Mouse (Mus musculus): ENCODE measurements around the gene Gm30083. TPM values are rescaled to one million over a fixed set of nuclear protein-coding genes. Genes with fewer than 3 reads are reported as not detected.

Gm30083 gene
- polyA plus RNA-seq, 1 experiment, result not detected

- Histone ChIP-seq H3K36me3 (ENCODE audit: control insufficient read depth, insufficient read depth, low read length) (no peaks in the 10 kb centered on the region), H3K4me3 (ENCODE audit: insufficient read depth, low read depth, low read length) (no peak overlapping the region), H3K27ac (ENCODE audit: insufficient read depth, low read depth, low read length) (no peak overlapping the region), H3K4me1 (ENCODE audit: control insufficient read depth, insufficient read depth, low read length) (no peaks in the 10 kb centered on the region), H3K27me3 (replicated peaks; ENCODE audit: control insufficient read depth, insufficient read depth, low read length) (no peaks in the 10 kb centered on the region)
- 91% methylated on average over 2 of the region's 2 CpGs for WGBS
- TF ChIP-seq CTCF (conservative IDR thresholded peaks at IDR 0.05; ENCODE audit: insufficient read depth, insufficient read length, low read depth, low read length), result no peak
- no peak for TF ChIP-seq POLR2A (IDR thresholded peaks at IDR 0.05; ENCODE audit: low read depth, low read length)
- no peak for DNase-seq
Observed at GRCm38 (mm10) chr14:34016938-34017337, 2.0 kb upstream of the Gm30083 start.

- no peak for TF ChIP-seq CTCF (conservative IDR thresholded peaks at IDR 0.05; ENCODE audit: insufficient read depth, insufficient read length, low read depth, low read length)
- TF ChIP-seq POLR2A (IDR thresholded peaks at IDR 0.05; ENCODE audit: low read depth, low read length), result no peak
- H3K4me1 ChIP-seq (ENCODE audit: control insufficient read depth, insufficient read depth, low read length), result no peaks in the 10 kb centered on the region
- H3K27me3 ChIP-seq (replicated peaks; ENCODE audit: control insufficient read depth, insufficient read depth, low read length), result no peaks in the 10 kb centered on the region
- 93% methylated on average over 4 of the region's 4 CpGs for WGBS
- no peak for DNase-seq
- no peak within 1 kb of the TSS for H3K27ac ChIP-seq (ENCODE audit: insufficient read depth, low read depth, low read length)
- no peaks in the 10 kb centered on the region for H3K36me3 ChIP-seq (ENCODE audit: control insufficient read depth, insufficient read depth, low read length)
- H3K4me3 ChIP-seq (ENCODE audit: insufficient read depth, low read depth, low read length), result no peak within 1 kb of the TSS
Observed at GRCm38 (mm10) chr14:34016381-34016780, 1.4 kb upstream of the Gm30083 start, which contains the start of gene Gm5460. Gene Gm5460, plus strand, starts transcription at chr14:34016758.

GRCm38 (mm10) chr14:34002358-34002757 lies 12.6 kb downstream of the Gm30083 start:
- H3K4me3 ChIP-seq (ENCODE audit: insufficient read depth, low read depth, low read length), result no peak overlapping the region
- H3K36me3 ChIP-seq (ENCODE audit: control insufficient read depth, insufficient read depth, low read length), result no peaks in the 10 kb centered on the region
- H3K4me1 ChIP-seq (ENCODE audit: control insufficient read depth, insufficient read depth, low read length), result no peaks in the 10 kb centered on the region
- H3K27me3 ChIP-seq (replicated peaks; ENCODE audit: control insufficient read depth, insufficient read depth, low read length), result no peaks in the 10 kb centered on the region
- no peak overlapping the region for H3K27ac ChIP-seq (ENCODE audit: insufficient read depth, low read depth, low read length)
- WGBS, result 86% methylated on average over 5 of the region's 5 CpGs
- no peak for DNase-seq
- no peak for TF ChIP-seq CTCF (conservative IDR thresholded peaks at IDR 0.05; ENCODE audit: insufficient read depth, insufficient read length, low read depth, low read length)
- TF ChIP-seq POLR2A (IDR thresholded peaks at IDR 0.05; ENCODE audit: low read depth, low read length), result no peak

- Histone ChIP-seq H3K27ac (ENCODE audit: insufficient read depth, low read depth, low read length) (no peak overlapping the region), H3K36me3 (ENCODE audit: control insufficient read depth, insufficient read depth, low read length) (no peaks in the 10 kb centered on the region), H3K4me3 (ENCODE audit: insufficient read depth, low read depth, low read length) (no peak overlapping the region), H3K27me3 (replicated peaks; ENCODE audit: control insufficient read depth, insufficient read depth, low read length) (no peaks in the 10 kb centered on the region), H3K4me1 (ENCODE audit: control insufficient read depth, insufficient read depth, low read length) (no peaks in the 10 kb centered on the region)
- DNase-seq, result no peak
- no peak for TF ChIP-seq POLR2A (IDR thresholded peaks at IDR 0.05; ENCODE audit: low read depth, low read length)
- no peak for TF ChIP-seq CTCF (conservative IDR thresholded peaks at IDR 0.05; ENCODE audit: insufficient read depth, insufficient read length, low read depth, low read length)
Observed at GRCm38 (mm10) chr14:34001445-34001844, 13.5 kb downstream of the Gm30083 start.

GRCm38 (mm10) chr14:34000076-34000475 lies 14.9 kb downstream of the Gm30083 start:
- H3K36me3 ChIP-seq (ENCODE audit: control insufficient read depth, insufficient read depth, low read length), result no peaks in the 10 kb centered on the region
- no peak overlapping the region for H3K27ac ChIP-seq (ENCODE audit: insufficient read depth, low read depth, low read length)
- no peak for DNase-seq
- no peaks in the 10 kb centered on the region for H3K27me3 ChIP-seq (replicated peaks; ENCODE audit: control insufficient read depth, insufficient read depth, low read length)
- no peak overlapping the region for H3K4me3 ChIP-seq (ENCODE audit: insufficient read depth, low read depth, low read length)
- TF ChIP-seq CTCF (conservative IDR thresholded peaks at IDR 0.05; ENCODE audit: insufficient read depth, insufficient read length, low read depth, low read length) (no peak), POLR2A (IDR thresholded peaks at IDR 0.05; ENCODE audit: low read depth, low read length) (no peak)
- H3K4me1 ChIP-seq (ENCODE audit: control insufficient read depth, insufficient read depth, low read length), result no peaks in the 10 kb centered on the region

- Histone ChIP-seq H3K36me3 (ENCODE audit: control insufficient read depth, insufficient read depth, low read length) (no peaks in the 10 kb centered on the region), H3K4me1 (ENCODE audit: control insufficient read depth, insufficient read depth, low read length) (no peaks in the 10 kb centered on the region), H3K27me3 (replicated peaks; ENCODE audit: control insufficient read depth, insufficient read depth, low read length) (no peaks in the 10 kb centered on the region), H3K4me3 (ENCODE audit: insufficient read depth, low read depth, low read length) (no peak overlapping the region), H3K27ac (ENCODE audit: insufficient read depth, low read depth, low read length) (no peak overlapping the region)
- WGBS, result 44% methylated on average over 6 of the region's 6 CpGs
- DNase-seq, result no peak
- no peak for TF ChIP-seq CTCF (conservative IDR thresholded peaks at IDR 0.05; ENCODE audit: insufficient read depth, insufficient read length, low read depth, low read length)
- TF ChIP-seq POLR2A (IDR thresholded peaks at IDR 0.05; ENCODE audit: low read depth, low read length), result no peak
Observed at GRCm38 (mm10) chr14:33997427-33997826, 17.6 kb downstream of the Gm30083 start.

- no peaks in the 10 kb centered on the region for H3K4me1 ChIP-seq (ENCODE audit: control insufficient read depth, insufficient read depth, low read length)
- 88% methylated on average over 6 of the region's 6 CpGs for whole genome bisulfite sequencing
- DNase-seq, result no peak
- H3K27me3 ChIP-seq (replicated peaks; ENCODE audit: control insufficient read depth, insufficient read depth, low read length), result no peaks in the 10 kb centered on the region
- no peak overlapping the region for H3K27ac ChIP-seq (ENCODE audit: insufficient read depth, low read depth, low read length)
- H3K36me3 ChIP-seq (ENCODE audit: control insufficient read depth, insufficient read depth, low read length), result no peaks in the 10 kb centered on the region
- H3K4me3 ChIP-seq (ENCODE audit: insufficient read depth, low read depth, low read length), result no peak overlapping the region
- TF ChIP-seq POLR2A (IDR thresholded peaks at IDR 0.05; ENCODE audit: low read depth, low read length) (no peak), CTCF (conservative IDR thresholded peaks at IDR 0.05; ENCODE audit: insufficient read depth, insufficient read length, low read depth, low read length) (no peak)
Observed at GRCm38 (mm10) chr14:33993521-33994289, 21.3 kb downstream of the Gm30083 start.

Data from kidney, adult 2 months (tissue).